Mouse (Mus musculus) spleen, postnatal 36 days (tissue): ENCODE results near the gene Mtfmt.

Experiments
- DNase-seq, 2 experiments: peaks; one replicate each; pipeline ENCODE4 v3.0.0; 2022; ENCODE audit warnings: low spot score in 2 of 2, mixed read lengths in 1 of 2

Mtfmt gene

DNA sequence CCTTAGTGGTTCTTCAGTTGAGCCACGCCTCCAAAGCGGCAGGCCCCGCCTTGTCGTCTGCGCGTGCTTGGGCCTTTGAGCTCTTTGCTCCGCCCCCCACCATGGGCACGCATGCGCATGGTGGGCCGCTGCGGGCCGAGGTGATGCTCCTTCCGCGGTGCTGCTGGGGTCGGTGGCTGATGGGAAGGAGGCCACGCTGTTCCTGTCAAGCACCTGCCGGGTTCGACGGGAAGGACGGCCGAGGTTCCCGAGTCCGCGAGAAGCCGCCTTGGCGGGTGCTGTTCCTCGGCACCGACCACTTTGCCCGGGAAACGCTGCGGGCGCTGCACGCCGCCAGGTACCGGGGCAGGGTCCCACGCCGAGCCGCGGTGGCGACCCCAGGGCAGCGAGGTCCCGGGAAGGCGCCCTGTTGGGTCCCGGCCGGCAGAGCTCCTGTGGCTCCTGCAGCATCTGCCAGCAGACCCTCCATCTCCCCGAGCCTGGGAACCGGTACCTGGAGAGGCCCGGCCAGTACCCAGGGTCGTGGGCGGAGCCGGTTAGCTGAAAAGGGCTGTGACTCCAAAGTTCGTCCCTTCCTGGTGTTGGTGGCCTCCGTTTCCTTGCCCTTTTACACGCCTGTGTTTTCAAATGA, at the start of gene Mtfmt:
Mtfmt (plus strand) TSS at position 112 of the 631 bp plus-strand sequence.
- DNase-seq = peak; percentile 94 to 96

GRCm38 (mm10) chr9:65386373-65387140, 49.0 kb upstream of the Mtfmt start:
- no peak for DNase-seq

GRCm38 (mm10) chr9:65390752-65391612, 44.6 kb upstream of the Mtfmt start:
- DNase-seq = no peak

- DNase-seq = no peak
Observed at GRCm38 (mm10) chr9:65391613-65391964, 44.0 kb upstream of the Mtfmt start, which contains the start of gene Kbtbd13. Gene Kbtbd13, minus strand, starts transcription at chr9:65391652.

DNA sequence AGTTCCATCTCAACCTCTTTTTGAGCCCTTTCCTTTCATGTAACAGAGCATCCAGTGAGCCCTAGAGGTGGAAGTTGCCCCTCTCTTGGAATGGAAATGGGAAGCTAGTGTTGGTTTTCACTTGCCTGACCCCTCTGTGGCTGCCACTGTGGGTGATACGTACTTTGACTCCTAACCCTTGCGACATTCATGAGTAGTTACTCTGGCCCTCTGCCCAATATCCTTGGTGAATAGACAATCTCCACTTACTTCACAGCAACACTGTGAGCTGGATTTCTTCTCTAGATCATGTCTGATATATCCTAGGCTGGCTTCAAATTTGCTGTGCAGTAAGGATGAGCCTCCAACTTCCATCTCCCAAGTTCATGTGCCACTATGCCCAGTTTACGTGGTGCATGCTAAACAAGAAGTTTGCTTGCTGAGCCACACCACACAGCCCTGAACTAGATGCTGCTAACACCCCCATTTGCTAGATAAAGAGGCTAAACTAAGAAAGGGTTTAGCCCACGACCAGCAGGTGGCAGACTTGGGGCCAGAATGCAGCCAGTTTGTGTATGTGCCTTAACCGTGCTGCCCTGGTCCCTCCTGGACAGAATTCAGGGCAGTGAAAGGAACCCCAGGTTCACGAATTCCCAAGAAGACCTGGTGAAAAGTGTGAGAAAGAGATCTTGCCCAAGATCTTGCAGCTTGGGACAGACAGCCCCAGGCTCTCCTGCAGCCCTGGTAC, 42.8 kb upstream of the Mtfmt start:
- DNase-seq = peak; percentile 30 to 47

DNA sequence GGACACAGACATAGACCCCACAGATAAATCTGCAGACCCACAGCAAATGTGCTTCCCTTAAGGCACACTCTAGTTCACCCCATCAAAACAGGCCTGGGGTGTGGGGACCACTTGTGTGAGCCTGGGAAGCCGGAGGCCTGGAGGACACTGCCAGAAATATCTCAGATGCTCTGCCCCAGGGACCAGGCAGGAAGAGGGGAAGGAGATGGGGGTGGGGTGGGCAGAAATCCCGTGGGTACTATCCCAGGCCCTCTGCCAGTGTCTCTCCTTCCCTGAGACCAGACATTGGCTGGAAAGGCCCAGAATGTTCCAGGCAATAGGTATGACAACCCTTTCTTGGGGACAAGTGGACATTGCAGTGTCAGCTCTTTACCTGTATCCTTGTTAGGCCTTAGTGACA, 42.0 kb upstream of the Mtfmt start:
- no peak for DNase-seq

DNA sequence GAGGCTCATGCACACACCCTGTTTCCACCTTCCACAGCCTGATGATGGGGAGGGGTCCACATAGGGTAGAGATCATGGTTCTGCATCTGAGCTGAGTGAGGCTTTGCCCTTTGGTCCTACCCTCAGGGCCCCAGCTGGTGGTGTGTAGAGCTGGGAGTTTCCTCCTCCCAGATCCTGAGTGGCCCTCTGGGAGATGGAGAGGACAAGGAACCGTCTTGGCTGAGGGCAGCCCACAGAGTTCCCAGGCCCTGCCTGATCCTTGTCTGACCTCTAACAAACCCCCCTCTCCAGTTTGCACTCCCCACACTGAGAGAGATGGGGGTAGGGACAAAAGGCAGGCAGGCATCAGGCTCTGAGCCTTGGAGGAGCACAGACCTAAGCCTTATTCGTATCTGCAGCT, 41.2 kb upstream of the Mtfmt start:
- DNase-seq = no peak

DNA sequence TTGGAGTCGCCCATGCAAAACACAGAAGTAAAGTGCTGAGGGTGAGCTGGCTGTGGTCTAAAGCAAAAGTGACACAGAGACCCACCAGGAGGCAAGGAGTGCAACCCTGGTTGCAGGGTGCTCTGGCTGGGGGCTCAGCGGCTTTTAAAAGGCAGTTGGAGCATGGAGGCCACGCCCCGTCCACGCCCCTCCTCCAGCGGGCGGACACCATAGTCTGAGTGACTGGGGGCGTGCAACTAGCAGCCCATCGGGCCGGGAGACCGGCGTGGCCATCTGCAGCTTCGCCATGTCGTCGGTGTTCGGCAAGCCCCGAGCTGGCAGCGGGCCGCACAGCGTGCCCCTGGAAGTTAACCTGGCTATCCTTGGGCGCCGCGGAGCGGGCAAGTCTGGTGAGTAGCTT, 37.3 kb upstream of the Mtfmt start, which contains the start of gene Rasl12:
Rasl12 (plus strand) TSS at position 228 of the 400 bp plus-strand sequence.
- peak; percentile 39 to 43 for DNase-seq

GRCm38 (mm10) chr9:65399934-65400333, 35.6 kb upstream of the Mtfmt start:
- DNase-seq = no peak

DNA sequence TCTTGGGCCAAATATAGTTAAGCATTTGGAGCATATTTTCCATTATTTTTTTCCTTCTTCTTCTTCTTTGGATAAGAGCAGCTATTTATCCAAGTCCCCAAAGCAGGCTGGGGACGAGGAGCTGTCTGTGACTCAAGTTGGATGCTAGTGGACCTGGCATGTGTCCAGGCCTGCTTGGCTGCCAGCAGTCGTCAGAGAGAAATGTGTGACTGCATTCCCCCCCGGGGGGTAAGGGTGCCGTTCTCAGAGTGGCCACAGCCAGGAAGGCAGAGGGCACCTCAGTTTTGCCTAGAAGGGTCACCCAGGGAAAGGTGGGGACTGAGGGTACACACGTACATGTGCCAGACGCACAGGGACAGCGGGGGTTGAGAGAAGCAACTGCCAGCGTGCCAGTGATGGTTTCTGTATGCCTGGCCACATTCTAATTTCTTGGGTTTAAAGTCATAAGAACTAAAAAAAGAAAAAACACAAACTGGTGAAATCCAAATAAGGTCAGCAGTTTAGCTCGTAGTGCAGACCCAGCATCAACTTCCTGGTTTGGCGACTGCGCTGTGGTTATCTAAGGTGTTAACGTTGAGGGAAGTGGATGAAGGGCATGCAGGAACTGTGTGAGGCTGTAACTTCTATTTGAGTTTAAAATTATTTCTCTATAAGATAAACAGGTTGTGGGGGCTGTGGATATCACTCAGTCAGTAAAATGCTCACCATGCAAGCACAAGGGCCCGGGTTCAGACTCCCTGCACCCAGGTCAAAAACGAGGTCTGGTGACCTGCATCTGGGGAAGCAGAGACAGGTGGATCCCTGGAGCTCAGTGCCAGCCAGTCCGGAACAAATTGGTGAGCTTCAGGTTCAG, 31.0 kb upstream of the Mtfmt start:
- DNase-seq = peak in 1 of 2 experiments; percentile 24

- DNase-seq = no peak
Observed at GRCm38 (mm10) chr9:65405184-65405449, 30.5 kb upstream of the Mtfmt start.

GRCm38 (mm10) chr9:65407327-65407726, 28.3 kb upstream of the Mtfmt start:
- no peak for DNase-seq

GRCm38 (mm10) chr9:65407861-65408260, 27.7 kb upstream of the Mtfmt start:
- DNase-seq = no peak

GRCm38 (mm10) chr9:65408871-65409295, 26.7 kb upstream of the Mtfmt start:
- no peak for DNase-seq

DNA sequence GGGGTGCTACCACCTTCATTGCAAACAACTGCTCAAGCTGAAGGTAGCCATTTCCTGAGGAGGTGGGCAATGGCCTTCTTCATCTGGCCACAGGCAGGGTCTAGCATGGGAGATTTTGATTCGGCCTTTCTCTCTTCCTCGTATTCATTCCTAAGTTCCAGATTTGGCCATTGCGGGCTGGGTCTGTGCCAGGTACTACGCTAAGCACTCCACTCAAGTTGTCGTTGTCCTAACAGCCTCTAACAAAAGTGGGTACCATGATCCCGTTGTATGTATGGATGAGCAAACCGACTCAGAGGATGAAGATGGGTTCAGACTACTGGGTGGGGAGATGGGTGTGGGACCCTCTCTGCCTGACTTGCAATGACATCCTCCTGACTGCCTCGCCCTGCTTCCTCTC, 25.2 kb upstream of the Mtfmt start:
- DNase-seq = no peak

GRCm38 (mm10) chr9:65411326-65411725, 24.3 kb upstream of the Mtfmt start:
- no peak for DNase-seq

GRCm38 (mm10) chr9:65417738-65418137, 17.8 kb upstream of the Mtfmt start:
- DNase-seq = no peak

DNA sequence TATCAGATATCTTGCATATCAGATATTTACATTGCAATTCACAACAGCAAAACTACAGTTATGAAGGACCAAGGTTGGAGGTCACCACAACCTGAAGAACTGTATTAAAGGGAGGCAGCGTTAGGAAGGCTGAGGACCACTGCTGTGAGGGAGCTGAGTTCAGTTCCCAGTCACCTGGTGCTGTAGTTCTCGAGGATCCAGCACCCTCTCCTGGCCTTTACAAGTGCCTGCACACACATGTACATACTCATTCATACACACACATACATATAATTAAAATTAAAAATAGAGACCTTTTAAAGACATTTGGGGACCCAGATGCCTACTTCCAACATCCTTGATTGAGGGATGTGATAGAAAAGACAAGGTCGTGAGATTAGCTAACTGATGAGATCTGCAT, 15.9 kb upstream of the Mtfmt start:
- no peak for DNase-seq

GRCm38 (mm10) chr9:65422760-65423501, 12.7 kb upstream of the Mtfmt start, which contains the start of gene Slc51b:
Gene Slc51b, minus strand, starts transcription at chr9:65422955.
- DNase-seq = no peak

DNA sequence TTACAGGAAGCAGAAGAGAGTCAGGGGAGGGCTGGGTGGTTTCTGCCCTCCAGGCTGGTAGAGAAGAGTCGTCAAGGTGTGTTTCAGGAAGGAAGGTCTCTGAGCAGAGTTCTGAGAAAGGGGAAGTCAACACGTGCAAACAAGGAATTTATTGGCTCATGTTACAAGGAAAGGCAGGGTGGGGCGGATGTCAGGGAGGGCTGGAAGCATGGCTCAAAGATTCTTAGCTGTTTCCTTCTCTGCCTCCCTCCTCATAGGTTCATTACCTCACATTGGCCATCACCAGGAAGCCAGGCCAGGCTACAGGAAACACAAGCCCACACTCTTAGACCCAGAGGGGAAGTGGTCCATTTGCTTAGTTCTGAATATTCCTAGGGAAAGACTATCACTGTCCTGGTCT, 11.2 kb upstream of the Mtfmt start:
- DNase-seq = no peak
